Mouse (Mus musculus) intestine, embryonic 14.5 days (tissue): Measurements from ENCODE around the gene Barhl2. TPM values are rescaled to one million over a fixed set of nuclear protein-coding genes. Genes with fewer than 3 reads are reported as not detected.
A peak's percentile ranks its signal among the peaks of the same experiment; 100 is the strongest.

Source experiments
- ATAC-seq: fragments of 200-750 bp; cut with Nextera tagmentation; replicated peaks from 2 replicates; pipeline ENCODE4 v1.8.0; 2017; ENCODE audit warnings: low read depth, moderate number of reproducible peaks, moderate TSS enrichment, moderate library complexity; ENCODE audit not compliant: low FRiP score, low TSS enrichment
- DNase-seq: peaks from one replicate; pipeline ENCODE4 v3.0.0-alpha.2; 2018; ENCODE audit warnings: low spot score
- H3K27ac ChIP-seq: fragments of 300-500 bp; sonication (generic); 2 replicates; pipeline ENCODE4 v1.5.1; 2014; ENCODE audit warnings: low read depth, mild to moderate bottlenecking, control low read depth
- H3K27me3 ChIP-seq: fragments of 300-500 bp; sonication (generic); replicated peaks from 2 replicates; pipeline ENCODE4 v1.6.1; 2014; ENCODE audit warnings: low read length, control low read depth; ENCODE audit not compliant: control insufficient read depth, insufficient read depth
- H3K36me3 ChIP-seq: fragments of 300-500 bp; sonication (generic); 2 replicates; pipeline ENCODE4 v1.6.1; 2014; ENCODE audit warnings: low read length, control low read depth; ENCODE audit not compliant: control insufficient read depth, insufficient read depth
- H3K4me1 ChIP-seq: fragments of 300-500 bp; sonication (generic); replicated peaks from 2 replicates; pipeline ENCODE4 v1.6.1; 2014; ENCODE audit warnings: low read length, control low read depth, mixed read lengths; ENCODE audit not compliant: control insufficient read depth, insufficient read depth
- H3K4me2 ChIP-seq: fragments of 300-500 bp; sonication (generic); 2 replicates; pipeline ENCODE4 v1.6.1; 2014; ENCODE audit warnings: low read length
- H3K4me3 ChIP-seq: fragments of 300-500 bp; sonication (generic); 2 replicates; pipeline ENCODE4 v1.5.1; 2014; ENCODE audit warnings: low read depth, low read length, control low read depth, mixed read lengths
- H3K9ac ChIP-seq: fragments of 300-500 bp; sonication (generic); 2 replicates; pipeline ENCODE4 v1.6.1; 2014; ENCODE audit warnings: mild to moderate bottlenecking, low read length
- H3K9me3 ChIP-seq: fragments of 300-500 bp; sonication (generic); 2 replicates; pipeline ENCODE4 v1.6.1; 2016; ENCODE audit warnings: low read length, control low read depth; ENCODE audit not compliant: control insufficient read depth
- WGBS: fragments of 180-500 bp; shearing (Covaris S2); extraction: QIAGEN DNeasy Blood & Tissue Kit; methylation state at CpG from one replicate; pipeline ENCODE4 v1.1.7; 2014; 5-methylcytosine and 5-hydroxymethylcytosine counted together
- polyA plus RNA-seq: library from polyadenylated mRNA; unstranded; fragments of >200 nt; fragmentation: Nextera tagmentation; extraction: Ambion mirVana; gene quantifications from 2 replicates; pipeline ENCODE4 v1.2.1, GENCODE M21; 2014

Barhl2 gene
- polyA plus RNA-seq, 1 experiment from 2014 or later, result not detected

- DNase-seq (no peak), ATAC-seq (no peak)
- H3K27me3 ChIP-seq, result peaks cover 100% of the 10 kb centered on the region
- no peak overlapping the region for H3K9ac ChIP-seq
- H3K4me1 ChIP-seq, result no peaks in the 10 kb centered on the region
- no peaks in the 10 kb centered on the region for H3K36me3 ChIP-seq
- H3K27ac ChIP-seq, result no peak overlapping the region
- 3% methylated on average over 24 of the region's 24 CpGs for WGBS
- no peaks in the 10 kb centered on the region for H3K9me3 ChIP-seq
- H3K4me3 ChIP-seq, result no peak overlapping the region
- H3K4me2 ChIP-seq, result no peak overlapping the region
Observed at GRCm38 (mm10) chr5:106464336-106465128, 6.6 kb upstream of the Barhl2 start.

- H3K27ac ChIP-seq, result no peak overlapping the region
- H3K27me3 ChIP-seq, result peaks cover 100% of the 10 kb centered on the region
- no peaks in the 10 kb centered on the region for H3K9me3 ChIP-seq
- H3K9ac ChIP-seq, result no peak overlapping the region
- H3K36me3 ChIP-seq, result no peaks in the 10 kb centered on the region
- H3K4me3 ChIP-seq, result no peak overlapping the region
- ATAC-seq, result no peak
- no peak overlapping the region for H3K4me2 ChIP-seq
- 1% methylated on average over 25 of the region's 25 CpGs for WGBS
- peak; percentile 65 for DNase-seq
- 0 out of 2 replicates have a peak, but pooled peaks cover 1% of the 10 kb centered on the region for H3K4me1 ChIP-seq
Observed at GRCm38 (mm10) chr5:106463661-106464191, 5.8 kb upstream of the Barhl2 start.

GRCm38 (mm10) chr5:106461913-106462312 lies 3.9 kb upstream of the Barhl2 start:
- H3K4me2 ChIP-seq, result no peak overlapping the region
- peak; percentile 73 for DNase-seq
- H3K36me3 ChIP-seq, result no peaks in the 10 kb centered on the region
- H3K9me3 ChIP-seq, result no peaks in the 10 kb centered on the region
- peaks cover 100% of the 10 kb centered on the region for H3K27me3 ChIP-seq
- no peak overlapping the region for H3K9ac ChIP-seq
- H3K27ac ChIP-seq, result no peak overlapping the region
- no peak overlapping the region for H3K4me3 ChIP-seq
- under 1% methylated on average over 4 of the region's 4 CpGs for WGBS
- ATAC-seq, result no peak
- H3K4me1 ChIP-seq, result 0 out of 2 replicates have a peak, but pooled peaks cover 4% of the 10 kb centered on the region

DNA sequence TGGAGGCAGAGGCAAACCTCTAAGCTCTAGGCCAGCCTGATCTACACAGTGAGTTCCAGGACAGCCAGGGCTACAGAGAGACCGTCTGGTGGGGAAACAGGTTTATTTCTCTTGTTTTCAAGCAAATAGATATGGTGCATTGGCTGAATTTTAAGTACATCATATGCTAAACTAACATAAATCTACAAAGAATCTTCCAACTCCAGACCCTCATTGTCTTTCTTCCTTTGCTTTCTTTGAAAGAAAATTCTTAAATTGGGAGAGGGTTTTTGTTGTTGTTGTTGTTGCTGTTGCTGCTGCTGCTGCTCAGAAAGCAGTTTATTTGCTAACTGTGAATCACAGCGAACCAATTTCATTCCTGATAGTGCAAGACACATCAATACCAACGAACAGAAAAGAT lies 3.5 kb upstream of the Barhl2 start:
- Histone ChIP-seq H3K27me3 (peaks cover 100% of the 10 kb centered on the region), H3K4me1 (0 out of 2 replicates have a peak, but pooled peaks cover 4% of the 10 kb centered on the region), H3K27ac (no peak overlapping the region), H3K9me3 (no peaks in the 10 kb centered on the region), H3K36me3 (no peaks in the 10 kb centered on the region), H3K4me2 (no peak overlapping the region), H3K4me3 (no peak overlapping the region), H3K9ac (no peak overlapping the region)
- 10% methylated on average over 3 of the region's 3 CpGs for WGBS
- no peak for ATAC-seq
- no peak for DNase-seq

DNA sequence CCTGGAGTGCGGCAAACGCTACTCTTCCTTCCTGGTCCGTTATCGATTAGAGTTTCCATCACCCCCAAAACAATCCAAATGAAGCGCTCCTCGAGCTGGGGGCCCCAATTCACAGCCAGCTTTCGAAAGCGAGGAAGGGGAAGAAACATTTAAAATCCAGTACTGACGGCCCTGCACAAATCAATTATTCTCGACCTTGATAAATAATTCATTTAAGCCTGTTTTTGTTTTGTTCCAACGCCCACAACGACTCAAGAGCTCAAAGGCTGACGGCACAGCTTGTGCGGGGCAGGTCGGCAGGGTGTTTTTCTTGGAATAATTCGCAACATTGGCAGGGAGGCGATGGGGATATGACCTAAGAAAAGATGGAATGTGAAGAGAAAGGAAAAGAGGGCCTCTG lies 2.6 kb upstream of the Barhl2 start:
- no peak overlapping the region for H3K4me2 ChIP-seq
- H3K4me3 ChIP-seq, result no peak overlapping the region
- DNase-seq, result no peak
- H3K9me3 ChIP-seq, result no peaks in the 10 kb centered on the region
- no peak for ATAC-seq
- WGBS, result 2% methylated on average over 17 of the region's 17 CpGs
- H3K36me3 ChIP-seq, result no peaks in the 10 kb centered on the region
- peaks cover 100% of the 10 kb centered on the region for H3K27me3 ChIP-seq
- 0 out of 2 replicates have a peak, but pooled peaks cover 4% of the 10 kb centered on the region for H3K4me1 ChIP-seq
- no peak overlapping the region for H3K9ac ChIP-seq
- H3K27ac ChIP-seq, result no peak overlapping the region

GRCm38 (mm10) chr5:106460001-106460511 lies 2.1 kb upstream of the Barhl2 start:
- no peak overlapping the region for H3K4me2 ChIP-seq
- 0 out of 2 replicates have a peak, but pooled peaks cover 4% of the 10 kb centered on the region for H3K4me1 ChIP-seq
- no peak overlapping the region for H3K9ac ChIP-seq
- peak; percentile 67 for DNase-seq
- ATAC-seq, result no peak
- peaks cover 100% of the 10 kb centered on the region for H3K27me3 ChIP-seq
- no peak overlapping the region for H3K27ac ChIP-seq
- no peak overlapping the region for H3K4me3 ChIP-seq
- WGBS, result under 1% methylated on average over 22 of the region's 22 CpGs
- H3K9me3 ChIP-seq, result no peaks in the 10 kb centered on the region
- H3K36me3 ChIP-seq, result no peaks in the 10 kb centered on the region

- under 1% methylated on average over 31 of the region's 31 CpGs for WGBS
- Histone ChIP-seq H3K4me3 (no peak overlapping the region), H3K4me1 (0 out of 2 replicates have a peak, but pooled peaks cover 4% of the 10 kb centered on the region), H3K9me3 (no peaks in the 10 kb centered on the region), H3K4me2 (peak overlapping the region; percentile 70), H3K27ac (no peak overlapping the region), H3K9ac (no peak overlapping the region), H3K27me3 (peaks cover 100% of the 10 kb centered on the region), H3K36me3 (no peaks in the 10 kb centered on the region)
- no peak for ATAC-seq
- peak; percentile 70 for DNase-seq
Observed at GRCm38 (mm10) chr5:106459120-106459641, 1.2 kb upstream of the Barhl2 start.

DNA sequence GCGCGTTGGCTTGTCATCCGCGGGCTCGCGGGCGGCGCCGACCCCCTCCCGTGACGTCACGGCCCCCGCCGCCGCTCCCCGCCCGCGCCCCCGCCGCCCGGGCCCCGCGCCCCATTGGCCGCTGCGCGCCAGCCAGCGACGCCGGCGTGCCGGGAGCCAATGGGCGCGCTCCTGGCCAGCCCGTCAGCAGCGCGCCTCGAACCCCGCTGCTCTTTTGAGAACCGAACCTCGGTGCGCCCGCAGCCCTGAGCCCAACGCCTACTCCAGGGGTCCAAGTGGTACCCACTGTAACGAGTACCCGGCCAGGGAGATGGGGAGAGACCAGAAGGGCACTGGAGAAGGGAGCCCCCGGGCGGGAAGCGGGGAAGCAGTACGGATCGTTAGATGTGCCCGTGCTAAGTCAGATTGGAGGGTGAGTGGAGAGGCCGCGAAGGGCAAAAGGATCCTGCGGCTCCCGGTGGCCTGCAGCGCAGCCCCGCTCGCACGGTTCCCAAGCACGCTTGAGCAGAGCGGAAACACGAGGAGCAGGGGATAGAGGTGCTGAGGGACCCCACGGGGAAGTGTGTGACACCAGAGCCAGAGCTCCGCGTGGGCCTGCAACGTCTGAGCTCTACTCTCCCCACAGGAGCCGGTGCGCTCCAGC lies 632 bp upstream of the Barhl2 start:
- Histone ChIP-seq H3K27ac (no peak overlapping the region), H3K4me2 (peak overlapping the region; percentile 70), H3K27me3 (peaks cover 100% of the 10 kb centered on the region), H3K4me1 (0 out of 2 replicates have a peak, but pooled peaks cover 4% of the 10 kb centered on the region), H3K4me3 (peak overlapping the region; percentile 44), H3K36me3 (no peaks in the 10 kb centered on the region), H3K9ac (no peak overlapping the region), H3K9me3 (no peaks in the 10 kb centered on the region)
- peak; percentile 80 for ATAC-seq
- under 1% methylated on average over 47 of the region's 68 CpGs for WGBS
- DNase-seq, result peak; percentile 84
